Comparison of ENCODE assay signal across 20 mouse cellular contexts in genomic region chr16:94044996-94045395, GRCm38 (mm10). TPM values are rescaled to one million over a fixed set of nuclear protein-coding genes. Genes with fewer than 3 reads are reported as not detected.
DNase-seq lines count a peak whose midpoint lies in the region; ATAC-seq and TF ChIP-seq lines count a peak whose summit lies in the region.
"Had no signal": no experiment of that assay in that cellular context is flagged by ENCODE, and none has a peak within 500 bp of the region (broad histone marks: within the 10 kb centered on the region; RNA-seq: fewer than 3 reads in every experiment).

No protein-coding gene starts in this region.

- no peak for DNase-seq in hindbrain, postnatal 0 days (ENCODE audit: low spot score)
- DNase-seq in hindbrain, embryonic 14.5 days (ENCODE audit: low spot score): no peak
- peak; percentile 11 for DNase-seq in right cerebral cortex, adult 18-20 months
- DNase-seq in right cerebral cortex, postnatal 4 days: no peak
- DNase-seq in layer of hippocampus, adult 8-10 months (ENCODE audit: low spot score in 2 of 2): peak; percentile 21 to 30
- DNase-seq in telencephalon, adult 2 months (ENCODE audit: low read depth, low spot score): peak; percentile 47
- no peak for DNase-seq in ovary, postnatal 10 days (ENCODE audit: low spot score)
- DNase-seq: adrenal gland, adult 8-10 months; cerebellum, postnatal 36 days; heart, postnatal 4 days; liver, embryonic 13.5 days; lung, postnatal 36 days had no signal

- no peak overlapping the region for H3K4me3 ChIP-seq in hindbrain, postnatal 0 days (ENCODE audit: low read length)
- H3K4me3 ChIP-seq in hindbrain, embryonic 14.5 days (replicated peaks; ENCODE audit: low read length): no peak overlapping the region
- H3K4me3 ChIP-seq: heart, embryonic 10.5 days; liver, embryonic 13.5 days; midbrain, embryonic 13.5 days; neural tube, embryonic 13.5 days; stomach, embryonic 15.5 days had no signal

- H3K27me3 ChIP-seq in hindbrain, postnatal 0 days (ENCODE audit: insufficient read depth, low read length): peaks cover 6% of the 10 kb centered on the region; the same call in 1 of the 2 replicates
- peaks cover 5% of the 10 kb centered on the region for H3K27me3 ChIP-seq in hindbrain, embryonic 14.5 days (ENCODE audit: control insufficient read depth, insufficient read depth, low read length)

- no peak overlapping the region for H3K27ac ChIP-seq in hindbrain, postnatal 0 days
- no peak overlapping the region for H3K27ac ChIP-seq in hindbrain, embryonic 14.5 days
- H3K27ac ChIP-seq: heart, embryonic 10.5 days; liver, embryonic 13.5 days; midbrain, embryonic 13.5 days; neural tube, embryonic 13.5 days; stomach, embryonic 15.5 days had no signal

- H3K4me1 ChIP-seq in hindbrain, postnatal 0 days (ENCODE audit: insufficient read depth, low read length): no peaks in the 10 kb centered on the region
- no peaks in the 10 kb centered on the region for H3K4me1 ChIP-seq in hindbrain, embryonic 14.5 days (replicated peaks; ENCODE audit: control insufficient read depth, insufficient read depth, low read length)
- H3K4me1 ChIP-seq: liver, embryonic 13.5 days had no signal

- H3K9ac ChIP-seq in hindbrain, postnatal 0 days (replicated peaks; ENCODE audit: low read length): no peak overlapping the region
- H3K9ac ChIP-seq in hindbrain, embryonic 14.5 days: no peak overlapping the region
- H3K9ac ChIP-seq: liver, embryonic 13.5 days; midbrain, embryonic 13.5 days; neural tube, embryonic 13.5 days; stomach, embryonic 15.5 days had no signal

- H3K4me2 ChIP-seq in hindbrain, postnatal 0 days (ENCODE audit: low read depth, low read length): no peak overlapping the region
- no peak overlapping the region for H3K4me2 ChIP-seq in hindbrain, embryonic 14.5 days (replicated peaks)
- H3K4me2 ChIP-seq: liver, embryonic 13.5 days; midbrain, embryonic 13.5 days; neural tube, embryonic 13.5 days; stomach, embryonic 15.5 days had no signal

- no peaks in the 10 kb centered on the region for H3K36me3 ChIP-seq in hindbrain, postnatal 0 days (ENCODE audit: insufficient read depth, low read length)
- no peaks in the 10 kb centered on the region for H3K36me3 ChIP-seq in hindbrain, embryonic 14.5 days (replicated peaks; ENCODE audit: control insufficient read depth, insufficient read depth)
- H3K36me3 ChIP-seq: heart, embryonic 10.5 days; liver, embryonic 13.5 days; midbrain, embryonic 13.5 days; neural tube, embryonic 13.5 days; stomach, embryonic 15.5 days had no signal

- 59% methylated on average over 7 of the region's 7 CpGs for WGBS in hindbrain, postnatal 0 days
- WGBS in hindbrain, embryonic 14.5 days: 61% methylated on average over 7 of the region's 7 CpGs

- TF ChIP-seq CTCF in hindbrain, postnatal 0 days (IDR thresholded peaks at IDR 0.05; ENCODE audit: low read depth): peak; percentile 8; the same call in 1 of the 2 replicates

- H3K9me3 ChIP-seq in hindbrain, postnatal 0 days (ENCODE audit: low read length): no peaks in the 10 kb centered on the region
- H3K9me3 ChIP-seq in hindbrain, embryonic 14.5 days (ENCODE audit: control insufficient read depth, low read length): no peaks in the 10 kb centered on the region
- H3K9me3 ChIP-seq: heart, embryonic 10.5 days; liver, embryonic 13.5 days; midbrain, embryonic 13.5 days; neural tube, embryonic 13.5 days; stomach, embryonic 15.5 days had no signal

- ATAC-seq in hindbrain, postnatal 0 days: no peak
- ATAC-seq in hindbrain, embryonic 14.5 days (ENCODE audit: low FRiP score): no peak
- ATAC-seq: midbrain, embryonic 13.5 days had no signal

RNA-seq across cellular contexts. Expression of gene Cldn14, which starts 36.4 kb away (rescaled TPM):
- total RNA-seq in hindbrain, postnatal 0 days (2014; rRNA removed): 1.0 TPM in 1 of 2 replicates, not detected in the other
- polyA plus RNA-seq in hindbrain, postnatal 0 days (2015; fragmentation: Nextera tagmentation; extraction: Ambion mirVana): 0.23 and 0.28 TPM in 2 replicates
- not detected in 2 replicates for polyA plus RNA-seq in hindbrain, embryonic 14.5 days (2014; fragmentation: Nextera tagmentation; extraction: Ambion mirVana)
- total RNA-seq in layer of hippocampus, adult 8-10 months (2022): 1 to 10 TPM in 3 of 4 experiments, under 1 TPM in 1; 0.72 to 1.4 (median 1.3) TPM
- total RNA-seq: adrenal gland, adult 8-10 months; gastrocnemius, adult 8-10 months; heart, postnatal 4 days had no signal
- polyA plus RNA-seq: heart, embryonic 10.5 days; midbrain, embryonic 13.5 days; urinary bladder, adult 2 months had no signal

RNA-seq across cellular contexts. Expression of gene Sim2, which starts 39.7 kb away (rescaled TPM):
- 0.11 TPM in 1 of 2 replicates, not detected in the other for total RNA-seq in hindbrain, postnatal 0 days (2014; rRNA removed)
- 0.05 TPM in 1 of 2 replicates, not detected in the other for polyA plus RNA-seq in hindbrain, postnatal 0 days (2015; fragmentation: Nextera tagmentation; extraction: Ambion mirVana)
- 0.04 and 0.25 TPM in 2 replicates for polyA plus RNA-seq in hindbrain, embryonic 14.5 days (2014; fragmentation: Nextera tagmentation; extraction: Ambion mirVana)
- total RNA-seq in layer of hippocampus, adult 8-10 months (2022): 1 to 10 TPM in 1 of 4 experiments, under 1 TPM in 2, not detected in 1; 0.18 to 1.4 (median 0.23) TPM
- total RNA-seq: adrenal gland, adult 8-10 months; heart, postnatal 4 days had no signal
- polyA plus RNA-seq: intestine, embryonic 14.5 days; large intestine, adult 2 months; liver, embryonic 13.5 days; urinary bladder, adult 2 months had no signal

Comparison
In these comparisons a context has a peak if more than half of its experiments do, and no peak if none do; other contexts are left out.
1. DNase-seq: peak in right cerebral cortex, adult 18-20 months (single experiment), layer of hippocampus, adult 8-10 months (2 of 2) and telencephalon, adult 2 months (single experiment); none in hindbrain, postnatal 0 days (single experiment), hindbrain, embryonic 14.5 days (single experiment), right cerebral cortex, postnatal 4 days (single experiment) and ovary, postnatal 10 days (single experiment).